Mouse (Mus musculus) inflammation-experienced regulatory T-cells, adult 6 months (primary cell): ENCODE results near the gene Cd52. TPM values are rescaled to one million over a fixed set of nuclear protein-coding genes. Genes with fewer than 3 reads are reported as not detected.
"Not testable (repeated sequence)": the region's sequence is repeated elsewhere in the genome, so short reads cannot be mapped to it uniquely, and the experiment has no call there.

Source experiments
- ATAC-seq: one replicate; pipeline ENCODE4 v1.8.0; 2017
- polyA plus RNA-seq, 3 experiments: library from polyadenylated mRNA; unstranded; fragments of 100-300 nt; shearing (Covaris generic); gene quantifications; one replicate each; pipeline ENCODE4 v1.2.1; 2017

The Cd52 gene
- polyA plus RNA-seq = 1,000 to 10,000 TPM; 2,728 to 3,832 (median 3,666) TPM

DNA sequence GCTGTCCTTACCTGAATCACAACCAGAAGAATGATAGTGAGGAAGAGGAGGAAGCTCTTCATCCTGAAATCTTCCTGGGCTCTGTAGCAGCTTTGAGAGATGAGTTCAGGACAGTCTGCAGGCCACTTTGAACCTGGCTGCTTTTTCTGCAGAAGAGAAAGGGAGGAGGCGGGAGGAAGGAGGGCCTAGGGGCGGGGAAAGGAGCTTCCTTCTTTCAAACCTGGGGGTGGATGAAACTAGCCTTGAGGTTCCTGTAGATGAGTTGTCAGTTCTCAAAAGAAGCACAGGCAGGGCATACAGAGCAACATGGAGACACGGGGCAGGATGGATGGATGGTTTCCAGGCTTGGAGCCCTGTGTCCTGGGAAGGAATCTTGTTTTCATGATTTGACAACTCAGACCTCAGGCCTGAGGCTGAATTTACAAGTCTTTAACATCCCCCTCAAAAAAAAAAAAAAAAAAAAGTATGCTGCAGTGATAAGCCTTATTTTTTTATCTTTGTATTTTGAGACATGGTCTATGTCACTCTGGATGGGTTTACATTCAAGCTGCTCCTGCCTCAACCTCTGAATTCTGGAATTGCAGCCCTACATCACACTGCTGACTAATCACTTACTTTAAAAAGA is at the start of gene Cd52:
Gene Cd52, minus strand, starts transcription at position 160 of the 625 bp plus-strand sequence.
- peak; percentile 49 for ATAC-seq

- not testable (repeated sequence) for ATAC-seq
These were observed 49.4 kb upstream of the Cd52 start for GRCm38 (mm10) chr4:134144297-134144696.

DNA sequence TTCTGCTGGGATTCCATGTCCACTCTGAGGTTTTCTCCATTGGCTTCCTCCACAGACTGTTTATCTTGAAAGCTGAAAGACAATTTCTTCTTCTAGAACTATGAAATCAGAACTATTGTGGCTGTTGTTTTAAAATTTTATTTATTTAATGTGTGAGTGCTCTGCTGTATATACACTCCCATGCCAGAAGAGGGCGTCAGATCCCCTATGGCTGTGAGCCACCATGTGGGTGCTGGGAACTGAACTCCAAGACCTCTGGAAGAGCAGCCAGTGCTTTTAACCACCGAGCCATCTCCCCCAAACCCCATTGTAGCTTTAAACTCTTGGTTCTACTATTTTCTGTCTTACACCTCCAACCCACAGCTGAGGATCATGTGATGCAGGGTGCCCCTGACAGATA is 44.0 kb upstream of the Cd52 start:
- ATAC-seq = no peak

DNA sequence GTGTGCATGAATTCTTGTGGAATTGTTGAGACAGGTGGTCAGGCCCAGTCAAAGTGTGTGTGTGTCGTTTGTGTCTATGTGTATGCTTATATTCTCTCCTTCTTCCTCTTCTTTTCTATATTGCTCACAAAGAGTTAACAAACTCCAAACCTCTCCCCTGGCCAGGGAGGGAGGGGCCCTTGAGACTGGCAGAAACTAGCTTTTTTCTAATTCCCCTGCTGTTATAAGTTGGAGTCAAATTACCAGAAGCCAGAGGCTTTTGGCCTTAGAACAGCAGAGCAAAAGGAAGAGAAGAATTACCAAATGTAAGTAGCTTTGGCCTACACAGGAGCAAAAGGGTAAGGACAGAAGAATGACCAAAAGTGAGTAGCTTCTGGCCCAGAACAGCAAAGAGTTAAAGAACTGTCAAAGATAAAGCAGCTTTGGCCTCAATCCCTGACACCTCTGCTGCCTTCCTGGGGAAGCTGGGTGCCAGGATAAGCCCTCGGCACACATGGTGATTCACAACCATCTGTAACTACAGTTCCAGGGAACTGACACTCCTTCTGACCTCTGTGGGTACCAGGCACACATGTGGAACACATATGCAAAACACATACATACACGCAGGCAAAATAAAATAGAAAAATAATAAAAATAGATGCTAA is 41.5 kb upstream of the Cd52 start:
- no peak for ATAC-seq

DNA sequence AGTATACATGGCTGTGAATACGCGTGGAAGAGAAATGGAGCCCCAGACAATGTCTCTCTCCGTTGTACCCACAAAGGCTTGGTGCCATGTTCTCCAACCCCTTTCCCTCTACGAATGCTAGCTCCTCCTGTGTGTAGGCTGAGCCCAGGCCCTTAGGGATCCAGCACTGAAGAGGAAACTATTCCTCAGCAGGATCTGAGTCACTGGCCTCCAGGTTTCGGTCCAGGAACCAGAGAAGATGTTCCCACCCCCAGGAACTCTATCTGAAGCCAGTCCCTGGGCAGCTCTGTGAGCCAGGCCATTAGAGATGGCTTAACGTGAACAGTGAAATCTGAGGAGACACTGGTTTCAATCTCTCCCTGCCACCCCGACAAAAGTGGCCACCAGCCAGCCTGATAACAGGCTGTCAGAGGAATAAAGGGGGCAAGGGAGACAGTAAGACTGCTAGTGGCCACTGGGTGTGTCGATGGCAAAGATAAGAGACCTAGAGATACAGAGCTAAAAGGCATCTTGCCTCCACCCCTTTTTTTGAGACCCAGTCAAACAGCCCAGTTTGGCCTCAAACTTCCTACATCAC is 37.7 kb upstream of the Cd52 start:
- no peak for ATAC-seq

DNA sequence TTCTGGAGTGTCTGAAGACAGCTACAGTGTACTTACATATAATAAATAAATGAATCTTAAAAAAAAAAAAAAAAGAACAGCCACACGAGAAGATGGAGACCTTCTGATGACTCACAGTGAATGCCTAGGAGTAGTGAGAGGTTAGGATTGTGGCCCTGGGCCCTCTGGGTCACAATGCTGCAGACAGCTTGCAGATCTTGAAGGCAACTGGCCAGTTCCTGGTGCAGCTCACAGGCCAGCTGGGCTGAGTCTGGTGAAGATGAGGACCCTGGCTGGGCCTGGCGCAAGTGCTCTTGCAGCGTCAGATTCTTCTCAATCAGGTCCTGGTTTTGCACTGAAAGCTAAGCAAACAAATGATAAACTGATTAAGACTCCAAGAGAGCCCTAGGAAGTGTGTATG is 37.2 kb upstream of the Cd52 start:
- no peak for ATAC-seq

GRCm38 (mm10) chr4:134129482-134129881 is 34.6 kb upstream of the Cd52 start:
- no peak for ATAC-seq

DNA sequence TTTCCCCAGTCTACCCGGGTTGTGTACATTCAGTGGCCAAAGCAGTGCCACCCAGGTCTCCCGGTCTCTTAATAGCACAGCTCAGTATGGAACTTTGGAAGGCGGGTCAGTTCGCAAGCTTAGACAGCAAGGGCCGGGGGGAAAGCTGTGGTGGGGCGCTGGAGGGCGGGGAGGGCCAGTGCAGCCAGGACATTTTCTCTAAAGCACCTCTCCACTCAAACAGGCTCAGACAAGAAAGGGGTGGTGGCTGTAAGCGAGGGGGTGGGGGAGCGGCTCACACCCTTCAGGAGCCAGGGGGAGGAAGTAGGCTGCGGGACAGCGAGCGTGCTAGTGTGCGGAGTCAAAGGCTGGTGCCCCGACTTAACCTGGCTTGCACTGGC is 34.1 kb upstream of the Cd52 start:
- peak; percentile 49 for ATAC-seq

- ATAC-seq = peak; percentile 83
These were observed 33.5 kb upstream of the Cd52 start, which contains the start of gene Sh3bgrl3 for GRCm38 (mm10) chr4:134128221-134128982. Gene Sh3bgrl3, minus strand, starts transcription at chr4:134128789.

DNA sequence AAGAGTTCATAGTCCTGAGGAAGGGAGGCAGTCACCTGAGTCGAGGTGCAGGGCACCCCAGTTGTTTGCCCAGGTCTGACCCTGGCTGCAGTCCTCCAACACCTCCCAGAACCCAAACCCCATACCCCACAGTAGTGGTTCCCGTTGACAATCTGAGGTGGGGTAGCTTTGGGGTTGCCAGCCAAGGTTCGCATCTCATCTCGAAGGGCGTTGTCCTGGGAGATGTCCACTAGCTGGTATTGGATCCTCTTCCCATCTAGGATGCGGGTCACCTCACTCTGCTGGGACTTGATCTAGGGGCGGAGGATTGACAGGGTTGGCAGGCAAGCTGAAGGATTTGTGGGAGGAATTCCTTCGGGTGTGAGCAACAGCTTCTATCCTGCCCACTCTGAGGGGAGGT is 32.9 kb upstream of the Cd52 start:
- no peak for ATAC-seq

DNA sequence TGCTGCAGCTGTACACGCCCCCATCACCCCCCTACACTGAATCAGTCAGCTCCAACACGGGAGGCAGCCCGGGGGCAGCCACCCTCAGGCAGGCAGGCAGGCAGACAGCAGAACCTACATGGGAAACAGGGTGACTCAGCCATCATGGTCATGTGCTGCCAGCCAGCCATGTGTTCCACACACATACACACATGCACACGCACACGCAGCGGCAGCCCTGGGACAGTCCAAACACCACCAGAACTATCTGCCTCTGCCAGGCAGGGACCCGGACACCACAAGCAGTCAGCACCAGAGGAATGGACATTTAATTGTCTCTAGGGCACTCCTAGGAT is 32.2 kb upstream of the Cd52 start:
- ATAC-seq = no peak

DNA sequence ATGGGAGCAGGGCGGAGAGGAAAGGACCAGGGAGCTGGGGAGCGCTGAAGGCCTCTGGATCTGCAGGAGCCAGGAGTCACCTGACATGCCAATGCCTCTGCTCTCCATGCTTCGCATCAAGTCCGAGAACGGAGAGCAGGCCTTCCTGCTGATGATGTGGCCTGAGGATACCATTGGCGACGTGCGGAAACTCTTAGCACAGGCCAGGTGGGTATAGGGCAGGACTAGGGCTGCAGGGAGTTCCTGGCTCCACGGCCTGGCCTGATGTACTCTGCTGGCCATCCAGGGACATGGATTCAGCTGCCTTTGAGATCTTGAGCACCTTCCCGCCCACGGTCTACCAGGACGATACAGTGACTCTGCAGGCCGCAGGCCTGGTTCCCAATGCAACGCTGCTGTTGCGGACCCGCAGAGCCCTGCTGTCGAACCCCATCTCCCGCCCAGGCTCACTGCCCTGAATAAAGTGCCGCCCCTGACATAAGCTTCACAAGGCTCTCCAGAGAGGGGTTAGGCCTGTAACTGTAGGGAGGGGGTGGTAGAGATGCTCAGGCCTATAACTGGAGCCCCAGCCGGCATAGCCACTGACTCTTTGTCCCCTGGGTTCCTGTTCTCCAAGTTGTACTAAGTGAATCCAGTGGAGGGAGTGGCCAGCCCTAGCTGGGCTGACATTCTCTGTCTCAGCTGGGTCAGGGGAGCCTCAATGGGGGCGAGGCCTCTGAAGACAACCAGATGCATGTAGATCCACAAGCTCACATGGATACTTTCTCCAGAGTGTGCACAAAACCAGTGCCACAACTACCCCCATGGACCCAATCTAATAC is 31.6 kb upstream of the Cd52 start:
- no peak for ATAC-seq

GRCm38 (mm10) chr4:134125383-134126060 is 30.6 kb upstream of the Cd52 start:
- ATAC-seq = no peak

DNA sequence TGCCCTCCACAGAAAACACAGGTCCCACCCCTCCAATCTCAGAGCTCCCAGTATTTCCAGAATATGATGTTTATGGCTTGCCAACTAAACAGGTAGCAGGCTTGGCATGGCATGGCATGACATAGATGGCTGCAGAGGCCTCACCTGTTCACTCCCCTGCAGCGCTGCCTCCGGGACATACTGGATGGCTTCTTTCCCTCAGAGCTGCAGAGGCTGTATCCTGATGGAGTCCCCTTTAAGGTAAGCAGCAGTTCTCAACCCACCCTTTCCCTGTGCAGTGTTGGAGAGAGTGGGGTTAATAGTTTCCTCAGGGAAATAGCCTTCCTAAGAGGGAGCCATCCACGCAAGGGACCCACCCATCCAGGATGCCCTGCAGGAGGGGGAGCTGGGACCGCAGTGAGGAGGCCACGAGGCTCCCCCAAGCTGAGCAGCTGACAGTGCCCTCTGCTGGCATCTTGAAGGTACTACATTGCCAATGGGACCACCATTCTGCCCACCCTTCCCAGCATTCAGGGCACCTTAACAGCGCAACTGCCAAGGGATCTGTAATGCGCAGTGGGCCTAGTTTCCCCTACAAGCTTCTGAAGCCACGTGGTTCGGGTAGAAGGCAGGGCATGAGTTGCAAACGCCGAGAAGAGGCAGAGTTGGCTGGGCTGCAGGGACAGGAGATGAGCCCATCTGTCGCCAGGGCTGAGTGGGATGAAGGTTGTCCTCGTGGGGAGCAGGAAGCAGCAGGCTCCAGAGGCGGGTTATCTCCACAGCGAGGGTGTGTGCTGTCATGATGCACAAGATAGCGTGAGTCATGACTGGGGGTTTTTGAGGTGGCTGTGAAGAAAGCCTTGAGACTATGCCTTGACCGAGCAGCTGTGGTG is 29.0 kb upstream of the Cd52 start:
- ATAC-seq = peak; percentile 29

DNA sequence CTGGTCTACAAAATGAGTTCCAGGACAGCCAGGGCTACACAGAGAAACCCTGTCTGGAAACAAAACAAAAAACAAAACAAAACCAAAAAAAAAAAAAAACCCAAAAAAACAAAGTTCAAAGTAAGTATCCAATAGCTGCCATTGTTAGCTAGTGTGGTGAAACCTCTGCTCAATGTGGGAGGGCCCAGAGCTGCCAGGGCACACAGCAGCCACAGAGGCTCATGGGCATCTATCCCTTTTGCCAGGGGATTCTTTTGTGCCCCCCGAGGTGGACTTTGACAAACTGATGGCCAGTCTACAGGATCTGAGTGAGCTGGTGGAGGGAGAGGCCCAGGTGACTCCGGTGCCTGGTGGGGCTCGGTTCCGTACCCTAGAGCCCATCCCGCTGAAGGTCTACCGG is 28.3 kb upstream of the Cd52 start:
- no peak for ATAC-seq

GRCm38 (mm10) chr4:134122281-134122680 is 27.4 kb upstream of the Cd52 start:
- ATAC-seq = no peak

DNA sequence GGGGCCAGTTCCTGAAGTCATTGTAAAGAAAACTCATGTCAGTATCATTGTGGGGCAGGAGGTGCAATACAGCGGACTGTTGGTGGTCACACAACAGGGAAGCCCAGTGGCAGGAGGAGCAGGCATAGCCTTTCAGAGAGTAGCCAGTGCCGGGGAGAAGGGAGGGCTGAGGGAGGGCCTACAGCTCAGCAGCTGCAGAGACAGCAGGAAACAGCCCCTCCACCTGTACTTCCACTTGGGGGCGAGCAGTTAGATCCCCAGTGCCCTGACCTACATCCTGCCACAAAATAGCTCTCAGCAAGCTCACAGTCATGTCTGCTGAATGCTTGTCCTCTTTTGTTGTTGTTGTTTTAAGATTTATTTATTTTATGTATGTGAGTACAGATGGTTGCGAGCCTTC is 26.7 kb upstream of the Cd52 start:
- peak; percentile 53 for ATAC-seq

- no peak for ATAC-seq
These were observed 26.0 kb upstream of the Cd52 start for GRCm38 (mm10) chr4:134120916-134121315.

DNA sequence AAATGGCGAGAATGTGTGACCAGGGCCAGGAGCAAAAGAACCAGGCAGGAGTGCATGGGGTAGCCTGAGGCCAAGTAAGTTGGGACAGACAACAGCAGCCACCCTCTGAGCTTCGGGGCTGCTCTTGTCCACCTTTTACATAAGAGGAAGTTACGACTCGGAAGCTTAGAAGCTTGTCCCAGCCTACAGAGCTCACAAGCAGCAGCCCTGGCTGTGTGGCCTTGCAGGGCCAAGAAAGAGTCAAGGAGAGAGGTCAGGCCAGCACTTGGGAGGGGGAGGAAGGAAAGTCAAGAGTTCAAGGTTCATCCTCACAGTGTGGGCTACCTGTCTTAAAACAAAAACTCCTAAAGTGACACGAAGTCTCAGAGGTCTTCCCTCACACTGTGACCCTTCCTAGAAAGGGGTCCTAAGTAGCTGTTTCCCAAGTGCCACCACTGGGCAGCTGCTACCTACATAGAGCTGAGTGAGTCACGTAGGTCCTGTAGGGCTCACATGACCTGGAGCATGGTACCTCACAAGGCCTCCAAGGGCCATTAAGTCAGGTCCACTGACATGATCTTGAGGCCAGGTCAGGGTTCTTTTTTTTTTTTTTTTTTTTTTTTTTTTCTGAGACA is 25.4 kb upstream of the Cd52 start:
- ATAC-seq = no peak

GRCm38 (mm10) chr4:134119644-134120043 is 24.8 kb upstream of the Cd52 start:
- ATAC-seq = no peak

- no peak for ATAC-seq
These were observed 24.2 kb upstream of the Cd52 start for GRCm38 (mm10) chr4:134119042-134119441.
